Mouse (Mus musculus) erythroblast, embryonic 14.5 days (primary cell): ENCODE measurements at regions not wholly inside any gene's neighbourhood (a gene's known extent, or its start where the extent isn't known, plus 50 kb on each side); places are given as distances from the start of the nearest gene placed in this dataset.

Source experiments
- H3K27me3 ChIP-seq: 2 replicates; pipeline ENCODE4 v1.6.1; 2012; ENCODE audit warnings: inconsistent platforms; ENCODE audit not compliant: control insufficient read depth
- H3K36me3 ChIP-seq: 2 replicates; pipeline ENCODE4 v1.6.1; 2012; ENCODE audit warnings: mild to moderate bottlenecking, inconsistent platforms; ENCODE audit not compliant: control insufficient read depth
- H3K4me1 ChIP-seq: 2 replicates; pipeline ENCODE4 v1.6.1; 2012; ENCODE audit warnings: inconsistent platforms; ENCODE audit not compliant: control insufficient read depth
- H3K4me3 ChIP-seq: replicated peaks from 2 replicates; pipeline ENCODE3; 2012; ENCODE audit warnings: moderate library complexity, mild to moderate bottlenecking, inconsistent platforms
- H3K9me3 ChIP-seq: 2 replicates; pipeline ENCODE4 v1.6.1; 2012; ENCODE audit warnings: low read length, inconsistent platforms, mixed read lengths; ENCODE audit not compliant: control insufficient read depth
- GATA1 ChIP-seq: IDR thresholded peaks from 2 replicates; pipeline ENCODE4 v1.6.1; 2012; ENCODE audit warnings: low read length, inconsistent platforms, mixed read lengths
- TAL1 ChIP-seq: IDR thresholded peaks from 3 replicates; pipeline ENCODE4 v1.6.1; 2012; ENCODE audit warnings: low read length, inconsistent platforms, mixed read lengths

- Histone ChIP-seq H3K4me3 (no peak overlapping the region), H3K27me3 (no peaks in the 10 kb centered on the region), H3K9me3 (peaks cover 25% of the 10 kb centered on the region), H3K36me3 (no peaks in the 10 kb centered on the region), H3K4me1 (no peaks in the 10 kb centered on the region)
- TF ChIP-seq GATA1 (no peak), TAL1 (no peak)
Observed at GRCm38 (mm10) chr4:153899721-153900120, 57.3 kb upstream of the A430005L14Rik start.

- H3K36me3 ChIP-seq: no peaks in the 10 kb centered on the region
- peaks cover 24% of the 10 kb centered on the region for H3K9me3 ChIP-seq
- TF ChIP-seq GATA1 (no peak), TAL1 (no peak)
- no peaks in the 10 kb centered on the region for H3K4me1 ChIP-seq
- H3K27me3 ChIP-seq: no peaks in the 10 kb centered on the region
- no peak overlapping the region for H3K4me3 ChIP-seq
Observed at GRCm38 (mm10) chr4:153905076-153905475, 52.0 kb upstream of the A430005L14Rik start.

GRCm38 (mm10) chr4:153905511-153905910, 51.5 kb upstream of the A430005L14Rik start:
- Histone ChIP-seq H3K36me3 (no peaks in the 10 kb centered on the region), H3K9me3 (peaks cover 21% of the 10 kb centered on the region), H3K4me3 (no peak overlapping the region), H3K4me1 (no peaks in the 10 kb centered on the region), H3K27me3 (no peaks in the 10 kb centered on the region)
- no peak for TF ChIP-seq TAL1
- no peak for TF ChIP-seq GATA1
